Mouse (Mus musculus) layer of hippocampus, postnatal 10 days (tissue): Measurements from ENCODE around the gene Otp. TPM values are rescaled to one million over a fixed set of nuclear protein-coding genes. Genes with fewer than 3 reads are reported as not detected.

Source experiments
- DNase-seq, 2 experiments: peaks; one replicate each; pipeline ENCODE4 v3.0.0; 2021; ENCODE audit warnings: low spot score in 2 of 2
- total RNA-seq, 2 experiments: library from RNA; stranded (reverse); gene quantifications; 2 replicates each; pipeline ENCODE4 v1.2.3; 2021

The Otp gene
- total RNA-seq, 2 experiments from 2014 or later: not detected

DNA sequence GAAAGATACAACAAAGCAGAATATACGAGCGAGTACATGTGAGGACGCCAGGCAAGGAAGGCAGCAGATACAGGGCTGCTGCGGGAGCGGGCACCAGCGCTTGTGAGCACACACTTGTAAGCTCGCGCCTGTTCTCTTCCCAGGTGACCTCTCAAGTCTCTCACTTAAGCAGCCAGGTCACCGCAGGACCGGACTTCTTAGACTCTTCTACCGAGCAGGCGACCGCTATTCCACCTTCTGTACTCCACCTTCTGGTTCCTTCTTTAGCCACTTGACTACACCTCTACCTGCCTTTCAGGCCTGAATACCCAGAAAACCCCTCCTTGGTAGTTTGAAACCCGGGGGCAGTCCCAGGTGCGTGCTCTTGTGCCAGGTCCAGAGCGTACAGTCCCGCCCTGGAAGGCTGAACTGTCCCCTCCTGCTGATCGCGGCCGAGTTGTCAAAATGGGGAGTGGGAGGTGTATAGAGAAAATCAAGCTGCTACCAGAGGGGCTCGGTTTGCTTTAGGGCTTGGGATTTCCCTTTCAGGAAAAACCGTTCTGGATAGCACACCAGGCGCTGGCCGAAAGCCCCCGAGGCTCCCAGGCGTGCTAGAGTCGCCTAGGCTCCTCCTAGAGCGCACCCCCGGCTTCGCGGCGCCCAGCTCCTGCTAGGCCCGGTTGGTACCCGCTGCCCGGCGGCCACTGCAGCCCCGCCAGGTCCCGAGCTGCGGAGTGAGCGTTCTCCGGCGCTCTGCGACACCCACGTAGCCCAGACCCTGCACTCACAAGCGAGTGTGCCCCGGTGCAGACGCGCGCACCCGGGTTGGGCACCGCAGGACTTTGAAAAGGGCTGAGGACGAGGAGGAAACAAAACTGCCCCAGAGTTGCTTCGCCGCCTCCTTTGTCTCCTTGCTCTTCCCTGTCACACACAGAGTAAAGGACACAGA is 2.0 kb upstream of the Otp start:
- peak in 1 of 2 experiments; percentile 18 for DNase-seq

DNA sequence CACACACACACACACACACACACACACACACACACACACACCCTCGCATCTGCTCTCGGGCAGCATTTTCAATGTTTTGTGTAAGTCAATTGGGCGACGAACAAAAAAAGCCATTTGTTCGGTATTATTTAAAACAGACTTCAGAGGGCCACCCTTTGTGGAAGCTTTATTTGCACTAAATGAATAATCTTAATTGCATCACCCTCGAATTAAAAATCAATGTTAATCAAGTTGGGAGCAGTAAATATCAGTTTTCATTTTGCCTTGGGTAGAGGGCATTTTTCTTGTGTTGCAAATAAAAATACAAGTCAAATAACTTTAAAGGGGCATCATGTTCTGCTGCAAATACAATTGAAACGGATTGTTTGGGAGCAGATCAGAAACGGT is 1.4 kb upstream of the Otp start:
- no peak for DNase-seq

GRCm38 (mm10) chr13:94874656-94875395 is 576 bp upstream of the Otp start:
- no peak for DNase-seq

- peak in 1 of 2 experiments; percentile 12 for DNase-seq
Observed at GRCm38 (mm10) chr13:94876286-94877210, 1.1 kb downstream of the Otp start.

DNA sequence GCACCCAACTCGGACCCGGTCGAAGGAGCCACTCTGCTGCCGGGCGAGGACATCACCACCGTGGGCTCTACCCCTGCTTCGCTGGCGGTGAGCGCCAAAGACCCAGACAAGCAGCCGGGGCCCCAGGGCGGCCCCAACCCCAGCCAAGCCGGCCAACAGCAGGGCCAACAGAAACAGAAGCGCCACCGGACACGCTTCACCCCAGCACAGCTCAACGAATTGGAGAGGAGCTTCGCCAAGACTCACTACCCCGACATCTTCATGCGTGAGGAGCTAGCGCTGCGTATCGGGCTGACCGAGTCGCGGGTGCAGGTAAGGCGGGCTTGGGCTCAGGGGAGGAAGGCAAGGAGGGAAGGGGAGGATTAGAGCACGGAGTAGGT is 1.8 kb downstream of the Otp start:
- DNase-seq: no peak

GRCm38 (mm10) chr13:94877991-94878745 is 2.8 kb downstream of the Otp start:
- no peak for DNase-seq

DNA sequence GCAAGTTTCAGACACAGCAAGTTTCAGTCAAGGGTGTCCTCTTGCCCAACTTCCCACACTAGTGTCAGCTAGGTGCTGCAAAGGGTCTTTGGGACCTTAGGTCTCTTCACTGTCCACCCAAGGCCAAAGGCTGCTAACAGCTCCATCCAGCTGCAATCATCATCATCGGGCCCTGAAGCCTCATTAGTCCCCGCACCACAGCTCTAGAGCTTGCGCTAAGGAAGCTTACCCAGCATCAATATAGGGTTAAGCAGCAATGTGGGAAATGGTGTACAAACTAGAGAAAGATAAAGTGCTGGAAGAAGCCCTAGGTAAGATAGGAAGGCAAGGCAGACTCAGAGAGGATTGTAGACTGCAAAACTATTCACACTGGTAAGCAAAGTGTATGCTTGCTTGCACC is 5.8 kb downstream of the Otp start:
- DNase-seq: no peak

DNA sequence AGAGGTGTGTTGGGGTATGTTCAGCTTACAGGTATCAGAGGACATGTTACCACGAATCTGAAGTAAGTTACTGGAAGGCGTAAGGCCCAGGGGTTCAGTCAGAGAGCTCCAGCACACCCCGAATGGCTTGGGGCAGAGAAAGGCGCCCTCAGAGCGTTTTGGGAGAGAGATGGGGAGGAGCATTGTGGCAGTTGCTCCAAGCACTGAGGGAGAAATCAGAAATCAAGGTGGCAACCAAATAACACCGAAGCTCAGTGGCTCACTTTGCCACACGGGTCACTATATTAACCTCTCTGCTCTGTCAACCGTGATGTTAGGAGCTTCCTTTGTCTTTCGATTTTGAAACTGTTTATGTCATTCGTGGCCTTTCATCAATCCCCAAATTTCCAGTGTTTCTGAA is 6.8 kb downstream of the Otp start:
- DNase-seq: no peak

- no peak for DNase-seq
Observed at GRCm38 (mm10) chr13:94882711-94883145, 7.3 kb downstream of the Otp start.

DNA sequence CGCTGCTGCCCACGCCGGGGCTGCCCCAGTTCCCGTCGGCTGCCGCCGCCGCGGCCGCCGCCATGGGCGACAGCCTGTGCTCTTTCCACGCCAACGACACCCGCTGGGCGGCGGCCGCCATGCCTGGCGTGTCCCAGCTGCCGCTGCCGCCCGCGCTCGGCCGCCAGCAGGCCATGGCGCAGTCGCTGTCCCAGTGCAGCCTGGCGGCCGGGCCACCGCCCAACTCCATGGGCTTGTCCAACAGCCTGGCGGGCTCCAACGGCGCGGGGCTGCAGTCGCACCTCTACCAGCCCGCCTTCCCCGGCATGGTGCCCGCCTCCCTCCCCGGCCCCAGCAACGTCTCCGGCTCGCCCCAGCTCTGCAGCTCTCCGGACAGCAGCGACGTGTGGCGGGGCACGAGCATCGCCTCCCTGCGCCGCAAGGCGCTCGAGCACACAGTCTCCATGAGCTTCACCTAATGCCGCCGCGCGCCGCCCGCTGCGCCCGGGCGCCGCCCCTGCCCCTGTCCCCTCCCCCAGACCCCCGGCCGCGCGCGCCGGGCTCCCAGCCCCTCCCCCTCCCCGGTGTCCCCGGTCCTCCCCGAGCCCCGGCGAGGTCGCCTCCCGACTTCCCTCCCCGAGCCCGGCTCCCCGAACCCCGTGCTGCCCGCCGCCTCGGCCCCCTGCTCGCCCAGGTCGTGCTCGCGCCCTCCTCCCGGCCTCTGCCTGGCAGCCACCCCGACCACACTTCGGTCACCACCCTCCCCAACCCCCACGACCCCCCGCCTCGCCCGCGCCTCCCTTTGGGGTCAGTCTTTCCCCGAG is 8.0 kb downstream of the Otp start:
- peak in 1 of 2 experiments; percentile 24 for DNase-seq

GRCm38 (mm10) chr13:94883966-94884960 is 8.9 kb downstream of the Otp start:
- DNase-seq: peak in 1 of 2 experiments; percentile 13

DNA sequence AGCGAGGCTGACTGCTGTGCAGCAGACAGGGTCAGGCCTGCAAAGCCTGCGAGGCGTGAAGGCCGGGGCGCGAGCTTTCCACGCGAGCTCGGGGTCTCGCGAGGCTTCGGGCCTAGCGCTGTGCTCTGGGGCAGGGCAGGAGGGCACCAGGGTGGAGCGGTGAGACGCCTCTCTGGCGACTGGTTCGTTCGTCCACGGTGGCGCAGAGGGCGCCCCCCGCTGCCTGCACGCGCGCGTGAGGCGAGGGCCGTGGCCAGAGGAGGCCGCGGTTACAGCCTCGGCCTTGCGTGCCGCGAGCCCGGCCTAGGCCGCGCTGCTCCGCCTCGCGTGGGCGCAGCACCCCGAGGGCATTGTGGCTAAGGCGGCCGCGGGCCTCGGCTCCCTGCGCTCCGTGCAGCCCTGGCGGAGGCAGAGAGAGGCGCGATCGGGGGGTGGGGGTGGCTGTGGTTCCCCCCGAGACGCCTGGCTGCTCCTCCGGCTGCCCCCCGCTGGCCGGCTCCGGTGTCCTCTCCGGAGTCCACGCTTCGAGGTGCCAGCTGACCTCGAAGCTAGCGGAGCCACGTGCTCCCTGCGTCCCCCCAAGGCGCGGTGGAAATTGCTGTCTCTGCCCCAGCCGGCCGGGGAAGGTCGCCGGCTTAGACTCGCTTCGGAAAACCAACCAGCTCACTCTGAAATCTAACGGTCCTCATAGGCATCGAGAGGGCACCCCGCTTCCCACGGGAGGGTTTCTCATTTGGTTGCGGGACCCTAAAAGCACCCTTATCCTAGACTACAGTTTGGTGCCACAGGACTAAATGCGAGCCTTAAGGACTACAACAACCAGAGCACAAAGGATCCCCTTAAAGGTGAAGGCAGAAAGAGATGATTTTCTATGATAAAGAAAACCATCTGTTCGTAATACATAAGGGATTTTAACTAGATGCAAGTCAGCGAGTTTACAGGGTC is 10.2 kb downstream of the Otp start:
- DNase-seq: no peak

DNA sequence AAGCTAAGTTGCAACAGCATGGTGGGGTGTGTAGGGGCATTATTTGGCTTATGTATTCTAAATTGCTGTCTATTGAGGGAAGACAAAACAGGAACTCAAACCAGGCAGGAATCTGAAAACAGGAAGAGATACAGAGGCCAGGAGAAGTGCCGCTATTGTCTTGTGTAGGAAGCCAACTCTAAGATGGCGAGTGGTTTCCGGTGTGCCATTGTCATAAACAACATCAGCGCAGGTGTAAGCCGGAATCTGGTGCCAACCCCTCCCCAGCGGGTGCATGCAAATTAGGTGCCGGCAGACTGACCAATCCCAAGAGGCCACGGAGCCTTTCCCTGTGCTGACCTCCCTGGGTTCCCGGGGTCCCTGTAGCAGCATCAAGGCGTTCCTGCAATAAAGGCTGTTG is 32.4 kb downstream of the Otp start:
- no peak for DNase-seq

GRCm38 (mm10) chr13:94912961-94913360 is 37.6 kb downstream of the Otp start:
- DNase-seq: no peak

GRCm38 (mm10) chr13:94915654-94916053 is 40.3 kb downstream of the Otp start:
- DNase-seq: no peak

DNA sequence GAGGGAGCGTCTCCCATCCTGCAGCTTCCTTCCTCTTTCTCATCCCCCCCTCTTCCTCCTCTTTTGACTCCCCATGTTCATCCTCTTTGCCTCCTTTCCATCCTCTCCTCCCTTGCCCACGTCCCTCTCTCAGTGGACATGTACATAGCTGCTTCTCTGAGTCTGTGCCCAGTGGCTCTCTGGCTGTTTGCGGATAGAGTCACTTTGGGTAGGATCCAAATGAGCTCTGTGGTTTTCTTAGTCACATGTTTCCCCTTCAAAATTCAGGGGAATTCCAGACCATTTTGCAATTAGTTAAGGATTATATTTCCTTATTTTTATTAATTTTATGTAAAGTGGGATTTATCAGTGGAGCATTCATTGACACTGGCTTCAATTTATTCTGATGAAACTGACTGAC is 52.7 kb downstream of the Otp start:
- DNase-seq: no peak
